9 mouse cellular contexts compared by ENCODE assay signal in the genomic region with DNA sequence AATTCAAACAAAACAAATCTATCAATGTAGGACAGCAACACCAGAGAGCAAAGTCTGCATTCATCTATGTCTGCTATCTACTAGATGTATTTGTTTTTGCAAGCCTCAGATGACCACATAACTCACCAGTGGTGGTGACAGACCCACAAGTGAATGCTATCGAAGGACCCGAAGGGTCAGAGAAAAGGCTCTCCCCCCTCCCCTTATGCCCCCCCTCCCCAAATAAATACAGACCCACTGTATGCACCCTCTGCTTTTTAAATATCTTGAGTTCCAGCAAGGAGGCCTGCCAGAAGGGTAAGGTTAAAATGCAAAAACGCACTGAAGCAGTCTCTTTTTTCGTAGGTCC. TPM values are rescaled to one million over a fixed set of nuclear protein-coding genes. Genes with fewer than 3 reads are reported as not detected.
DNase-seq lines count a peak whose midpoint lies in the region; ATAC-seq lines count a peak whose summit lies in the region.
"Had no signal": no experiment of that assay in that cellular context is flagged by ENCODE, and none has a peak within 500 bp of the region (broad histone marks: within the 10 kb centered on the region; RNA-seq: fewer than 3 reads in every experiment).

No protein-coding gene starts in this region.

- no peak overlapping the region for H3K9ac ChIP-seq in liver, embryonic 11.5 days (ENCODE audit: low read depth, low read length)
- H3K9ac ChIP-seq in forebrain, embryonic 14.5 days (ENCODE audit: low read length): peak overlapping the region; percentile 91
- H3K9ac ChIP-seq in limb, embryonic 13.5 days: peak overlapping the region; percentile 90
- H3K9ac ChIP-seq in stomach, embryonic 15.5 days: no peak overlapping the region

- no peaks in the 10 kb centered on the region for H3K36me3 ChIP-seq in liver, embryonic 11.5 days (ENCODE audit: control insufficient read depth, insufficient read depth, low read length)
- peaks cover 11% of the 10 kb centered on the region for H3K36me3 ChIP-seq in forebrain, embryonic 14.5 days (ENCODE audit: control insufficient read depth, insufficient read depth, low read length)
- H3K36me3 ChIP-seq in limb, embryonic 13.5 days: peaks cover 28% of the 10 kb centered on the region
- no peaks in the 10 kb centered on the region for H3K36me3 ChIP-seq in stomach, embryonic 15.5 days

- peak overlapping the region; percentile 89 for H3K4me2 ChIP-seq in liver, embryonic 11.5 days
- H3K4me2 ChIP-seq in forebrain, embryonic 14.5 days (ENCODE audit: low read length): peak overlapping the region; percentile 88
- H3K4me2 ChIP-seq in limb, embryonic 13.5 days (replicated peaks): peak overlapping the region; percentile 93
- peak overlapping the region; percentile 97 for H3K4me2 ChIP-seq in stomach, embryonic 15.5 days

- H3K4me3 ChIP-seq in liver, embryonic 11.5 days (ENCODE audit: low read depth, low read length): peak overlapping the region; percentile 62
- peak overlapping the region; percentile 76 for H3K4me3 ChIP-seq in forebrain, embryonic 14.5 days (ENCODE audit: low read depth, low read length)
- peak overlapping the region; percentile 79 for H3K4me3 ChIP-seq in limb, embryonic 13.5 days
- H3K4me3 ChIP-seq in stomach, embryonic 15.5 days (replicated peaks): peak overlapping the region; percentile 62

- no peak overlapping the region for H3K27ac ChIP-seq in liver, embryonic 11.5 days (ENCODE audit: low read depth, low read length)
- H3K27ac ChIP-seq in forebrain, embryonic 14.5 days (ENCODE audit: low read depth, low read length): peak overlapping the region; percentile 96
- peak overlapping the region; percentile 67; the same call in 1 of the 2 replicates for H3K27ac ChIP-seq in limb, embryonic 13.5 days
- H3K27ac ChIP-seq in stomach, embryonic 15.5 days: no peak overlapping the region

- no peak for DNase-seq in liver, embryonic 11.5 days (ENCODE audit: low spot score)
- DNase-seq in liver: no peak
- no peak for DNase-seq in forebrain, embryonic 14.5 days (ENCODE audit: low spot score)
- no peak for DNase-seq in cerebellum, adult 9-10 months
- DNase-seq: cerebellum, adult 18-20 months; left cerebral cortex, postnatal 4 days had no signal

- 38% methylated on average over 4 of the region's 4 CpGs for WGBS in liver, embryonic 11.5 days
- WGBS in forebrain, embryonic 14.5 days: 2% methylated on average over 4 of the region's 4 CpGs
- WGBS in limb, embryonic 13.5 days: 7% methylated on average over 4 of the region's 4 CpGs
- 44% methylated on average over 4 of the region's 4 CpGs for WGBS in stomach, embryonic 15.5 days

- peaks cover 33% of the 10 kb centered on the region for H3K27me3 ChIP-seq in liver, embryonic 11.5 days (replicated peaks; ENCODE audit: control insufficient read depth, insufficient read depth, low read length)
- H3K27me3 ChIP-seq in forebrain, embryonic 14.5 days (replicated peaks; ENCODE audit: control insufficient read depth, insufficient read depth, low read length): no peaks in the 10 kb centered on the region
- no peaks in the 10 kb centered on the region for H3K27me3 ChIP-seq in limb, embryonic 13.5 days
- 0 out of 2 replicates have a peak, but pooled peaks cover 3% of the 10 kb centered on the region for H3K27me3 ChIP-seq in stomach, embryonic 15.5 days (replicated peaks)

- no peak for ATAC-seq in liver, embryonic 11.5 days (replicated peaks; ENCODE audit: low FRiP score)
- ATAC-seq in forebrain, embryonic 14.5 days: no peak
- no peak for ATAC-seq in limb, embryonic 13.5 days (ENCODE audit: low FRiP score, low read depth)
- no peak for ATAC-seq in stomach, embryonic 15.5 days (ENCODE audit: insufficient read depth, low FRiP score, low read depth)
- ATAC-seq in activated CD4-positive, CD25-positive, alpha-beta regulatory T cell, adult 4 months: no peak

- no peaks in the 10 kb centered on the region for H3K9me3 ChIP-seq in liver, embryonic 11.5 days (ENCODE audit: control insufficient read depth, low read length)
- no peaks in the 10 kb centered on the region for H3K9me3 ChIP-seq in forebrain, embryonic 14.5 days (replicated peaks; ENCODE audit: control insufficient read depth, low read length)
- H3K9me3 ChIP-seq in limb, embryonic 13.5 days: no peaks in the 10 kb centered on the region
- no peaks in the 10 kb centered on the region for H3K9me3 ChIP-seq in stomach, embryonic 15.5 days

- H3K4me1 ChIP-seq in liver, embryonic 11.5 days (replicated peaks; ENCODE audit: control insufficient read depth, insufficient read depth, low read length): peaks cover 2% of the 10 kb centered on the region; the same call in 1 of the 2 replicates
- peaks cover 29% of the 10 kb centered on the region for H3K4me1 ChIP-seq in forebrain, embryonic 14.5 days (ENCODE audit: control insufficient read depth, insufficient read depth, low read length)
- H3K4me1 ChIP-seq in limb, embryonic 13.5 days: peaks cover 44% of the 10 kb centered on the region
- peaks cover 18% of the 10 kb centered on the region; the same call in 1 of the 2 replicates for H3K4me1 ChIP-seq in stomach, embryonic 15.5 days

RNA-seq across cellular contexts. Expression of a gene that starts 2.9 kb away (rescaled TPM):
- 5.6 and 6.8 TPM in 2 replicates for polyA plus RNA-seq in liver, embryonic 11.5 days (2014; fragmentation: Nextera tagmentation; extraction: Ambion mirVana)
- polyA plus RNA-seq in forebrain, embryonic 14.5 days (2014; fragmentation: Nextera tagmentation; extraction: Ambion mirVana): 85.7 and 89.1 TPM in 2 replicates
- polyA plus RNA-seq in limb, embryonic 13.5 days (2015; fragmentation: Nextera tagmentation; extraction: Ambion mirVana): 58.9 and 59.5 TPM in 2 replicates
- 9.4 and 11.8 TPM in 2 replicates for polyA plus RNA-seq in stomach, embryonic 15.5 days (2015; fragmentation: Nextera tagmentation; extraction: Ambion mirVana)
- under 1 TPM in 1 of 2 experiments, not detected in 1; 0.12 TPM for polyA plus RNA-seq in activated CD4-positive, CD25-positive, alpha-beta regulatory T cell, adult 4 months (2017; shearing (Covaris generic))

Comparison
In these comparisons a context has a peak if more than half of its experiments do, and no peak if none do; other contexts are left out.
1. H3K27ac ChIP-seq: peak in forebrain, embryonic 14.5 days (single experiment) and limb, embryonic 13.5 days (single experiment); none in liver, embryonic 11.5 days (single experiment) and stomach, embryonic 15.5 days (single experiment).
2. H3K9ac ChIP-seq: peak in forebrain, embryonic 14.5 days (single experiment) and limb, embryonic 13.5 days (single experiment); none in liver, embryonic 11.5 days (single experiment) and stomach, embryonic 15.5 days (single experiment).
3. Peak in every context shown above with its lines, with median percentiles within 50 percentile points of each other: H3K4me2 ChIP-seq and H3K4me3 ChIP-seq.